Mouse (Mus musculus) hindbrain, embryonic 11.5 days (tissue): ENCODE results near the gene Vmn2r101. TPM values are rescaled to one million over a fixed set of nuclear protein-coding genes. Genes with fewer than 3 reads are reported as not detected.

Source experiments
- ATAC-seq: fragments of 200-750 bp; cut with Nextera tagmentation; 2 replicates; pipeline ENCODE4 v1.8.0; 2017; ENCODE audit warnings: mild to moderate bottlenecking, moderate TSS enrichment, moderate library complexity; ENCODE audit not compliant: low FRiP score
- DNase-seq: peaks from one replicate; pipeline ENCODE4 v3.0.0-alpha.2; 2015; ENCODE audit warnings: low spot score
- H3K27ac ChIP-seq: fragments of 300-500 bp; sonication (generic); 2 replicates; pipeline ENCODE4 v1.5.1; 2014; ENCODE audit warnings: mild to moderate bottlenecking, low read depth, low read length
- H3K27me3 ChIP-seq: fragments of 300-500 bp; sonication (generic); 2 replicates; pipeline ENCODE4 v1.6.1; 2014; ENCODE audit warnings: mild to moderate bottlenecking, low read length, moderate library complexity, mixed read lengths; ENCODE audit not compliant: control insufficient read depth, insufficient read depth
- H3K36me3 ChIP-seq: fragments of 300-500 bp; sonication (generic); 2 replicates; pipeline ENCODE4 v1.6.1; 2014; ENCODE audit warnings: mild to moderate bottlenecking, low read length, moderate library complexity, mixed read lengths; ENCODE audit not compliant: control insufficient read depth, insufficient read depth
- H3K4me1 ChIP-seq: fragments of 300-500 bp; sonication (generic); replicated peaks from 2 replicates; pipeline ENCODE4 v1.6.1; 2014; ENCODE audit warnings: low read length, mixed read lengths; ENCODE audit not compliant: control insufficient read depth, insufficient read depth
- H3K4me2 ChIP-seq: fragments of 300-500 bp; sonication (generic); replicated peaks from 2 replicates; pipeline ENCODE4 v1.6.1; 2014; ENCODE audit warnings: mild to moderate bottlenecking, low read depth, low read length
- H3K4me3 ChIP-seq: fragments of 300-500 bp; sonication (generic); 2 replicates; pipeline ENCODE4 v1.5.1; 2014; ENCODE audit warnings: low read depth, low read length
- H3K9ac ChIP-seq: fragments of 300-500 bp; sonication (generic); 2 replicates; pipeline ENCODE4 v1.6.1; 2014; ENCODE audit warnings: low read depth, low read length
- H3K9me3 ChIP-seq: fragments of 300-500 bp; sonication (generic); 2 replicates; pipeline ENCODE4 v1.6.1; 2016; ENCODE audit warnings: low read length; ENCODE audit not compliant: control insufficient read depth
- WGBS: fragments of 180-500 bp; shearing (Covaris S2); extraction: QIAGEN DNeasy Blood & Tissue Kit; methylation state at CpG from one replicate; pipeline ENCODE4 v1.1.7; 2014; 5-methylcytosine and 5-hydroxymethylcytosine counted together
- polyA plus RNA-seq: library from polyadenylated mRNA; unstranded; fragments of >200 nt; fragmentation: Nextera tagmentation; extraction: Ambion mirVana; gene quantifications from 2 replicates; pipeline ENCODE4 v1.2.1, GENCODE M21; 2014

The Vmn2r101 gene
- polyA plus RNA-seq: not detected in 2 replicates

GRCm38 (mm10) chr17:19576927-19577326, at the start of gene Vmn2r101:
Vmn2r101 (plus strand) TSS chr17:19577227.
- no peak for ATAC-seq
- Histone ChIP-seq H3K27ac (no peak within 1 kb of the TSS), H3K9me3 (no peaks in the 10 kb centered on the region), H3K4me2 (no peak within 1 kb of the TSS), H3K36me3 (no peaks in the 10 kb centered on the region), H3K4me1 (no peaks in the 10 kb centered on the region), H3K9ac (no peak within 1 kb of the TSS), H3K4me3 (no peak within 1 kb of the TSS), H3K27me3 (no peaks in the 10 kb centered on the region)
- no peak for DNase-seq

GRCm38 (mm10) chr17:19629328-19629727, 52.3 kb downstream of the Vmn2r101 start:
- H3K27me3 ChIP-seq: no peaks in the 10 kb centered on the region
- no peak overlapping the region for H3K27ac ChIP-seq
- WGBS: 95% methylated on average over 1 of the region's 1 CpGs
- no peaks in the 10 kb centered on the region for H3K4me1 ChIP-seq
- H3K9me3 ChIP-seq: peaks cover 7% of the 10 kb centered on the region; the same call in 1 of the 2 replicates
- DNase-seq: no peak
- no peak for ATAC-seq
- H3K9ac ChIP-seq: no peak overlapping the region
- no peak overlapping the region for H3K4me3 ChIP-seq
- H3K4me2 ChIP-seq: no peak overlapping the region
- no peaks in the 10 kb centered on the region for H3K36me3 ChIP-seq

- Histone ChIP-seq H3K4me1 (no peaks in the 10 kb centered on the region), H3K36me3 (no peaks in the 10 kb centered on the region), H3K9ac (no peak overlapping the region), H3K27me3 (no peaks in the 10 kb centered on the region), H3K4me3 (no peak overlapping the region), H3K4me2 (no peak overlapping the region), H3K9me3 (no peaks in the 10 kb centered on the region; the same call in 1 of the 2 replicates), H3K27ac (no peak overlapping the region)
- DNase-seq (no peak), ATAC-seq (no peak)
- WGBS: 70% methylated on average over 3 of the region's 3 CpGs
Measured at GRCm38 (mm10) chr17:19658447-19658846, 81.4 kb downstream of the Vmn2r101 start.

- no peaks in the 10 kb centered on the region for H3K4me1 ChIP-seq
- no peak for DNase-seq
- H3K27me3 ChIP-seq: no peaks in the 10 kb centered on the region
- no peak within 1 kb of the TSS for H3K27ac ChIP-seq
- no peak within 1 kb of the TSS for H3K4me2 ChIP-seq
- H3K4me3 ChIP-seq: no peak within 1 kb of the TSS
- no peaks in the 10 kb centered on the region; the same call in 1 of the 2 replicates for H3K9me3 ChIP-seq
- WGBS: 69% methylated on average over 2 of the region's 2 CpGs
- no peak for ATAC-seq
- no peaks in the 10 kb centered on the region for H3K36me3 ChIP-seq
- no peak within 1 kb of the TSS for H3K9ac ChIP-seq
Measured at GRCm38 (mm10) chr17:19660028-19660427, 83.0 kb downstream of the Vmn2r101 start, which contains the start of gene Vmn2r102. Vmn2r102 (plus strand) TSS chr17:19660328.

Other genes starting within 250 kb of the Vmn2r101 start
- gene Vmn2r99, start 215.3 kb upstream of the Vmn2r101 start, polyA plus RNA-seq: not detected in 2 replicates
- not detected in 2 replicates for gene Vmn2r100, start 72.5 kb upstream of the Vmn2r101 start, polyA plus RNA-seq
- gene Vmn2r102, start 83.1 kb downstream of the Vmn2r101 start, polyA plus RNA-seq: not detected in 2 replicates
- gene Vmn2r103, start 196.1 kb downstream of the Vmn2r101 start, polyA plus RNA-seq: not detected in 2 replicates